Mouse (Mus musculus): ENCODE results near the gene Map3k1. TPM values are rescaled to one million over a fixed set of nuclear protein-coding genes. Genes with fewer than 3 reads are reported as not detected.
"Not testable (repeated sequence)": the region's sequence is repeated elsewhere in the genome, so short reads cannot be mapped to it uniquely, and the experiment has no call there.

The Map3k1 gene
- polyA plus RNA-seq, 1 experiment from 2014 or later, result 23.6 TPM

DNA sequence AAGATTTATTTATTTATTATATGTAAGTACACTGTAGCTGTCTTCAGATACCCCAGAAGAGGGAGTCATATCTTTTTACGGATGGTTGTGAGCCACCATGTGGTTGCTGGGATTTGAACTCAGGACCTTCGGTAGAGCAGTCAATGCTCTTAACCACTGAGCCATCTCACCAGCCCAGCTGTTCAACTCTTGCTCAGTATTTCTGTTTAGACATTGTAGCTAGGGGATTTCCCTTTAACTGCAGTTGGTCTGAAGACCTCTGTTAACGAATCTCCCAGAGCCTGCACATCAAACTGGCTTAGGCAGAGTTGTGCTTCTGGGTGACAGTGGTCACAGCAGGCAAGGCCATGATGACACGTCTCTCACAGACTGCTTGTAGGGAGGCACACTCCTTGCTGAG lies 104.8 kb downstream of the Map3k1 start:
- whole genome bisulfite sequencing, result 90% methylated on average over 4 of the region's 4 CpGs
- H3K27me3 ChIP-seq (ENCODE audit: control insufficient read depth, insufficient read depth, low read length); H3K27ac ChIP-seq (ENCODE audit: low read length); ATAC-seq (ENCODE audit: insufficient read depth, low FRiP score); H3K4me1 ChIP-seq (ENCODE audit: control insufficient read depth, insufficient read depth, low read length); H3K4me2 ChIP-seq (ENCODE audit: low read depth, low read length); H3K4me3 ChIP-seq (replicated peaks; ENCODE audit: low read length); H3K9ac ChIP-seq (ENCODE audit: low read length); H3K9me3 ChIP-seq (replicated peaks; ENCODE audit: control insufficient read depth, low read length): not testable (repeated sequence)
- H3K36me3 ChIP-seq (ENCODE audit: control insufficient read depth, insufficient read depth, low read length), result peaks cover 40% of the 10 kb centered on the region

GRCm38 (mm10) chr13:111703396-111703795 lies 105.4 kb downstream of the Map3k1 start:
- Histone ChIP-seq H3K4me1 (ENCODE audit: control insufficient read depth, insufficient read depth, low read length) (no peaks in the 10 kb centered on the region), H3K27ac (ENCODE audit: low read length) (no peak overlapping the region), H3K36me3 (ENCODE audit: control insufficient read depth, insufficient read depth, low read length) (peaks cover 38% of the 10 kb centered on the region), H3K9me3 (replicated peaks; ENCODE audit: control insufficient read depth, low read length) (no peaks in the 10 kb centered on the region), H3K9ac (ENCODE audit: low read length) (no peak overlapping the region), H3K4me2 (ENCODE audit: low read depth, low read length) (no peak overlapping the region), H3K27me3 (ENCODE audit: control insufficient read depth, insufficient read depth, low read length) (no peaks in the 10 kb centered on the region), H3K4me3 (replicated peaks; ENCODE audit: low read length) (no peak overlapping the region)
- WGBS, result 96% methylated on average over 10 of the region's 10 CpGs
- ATAC-seq (ENCODE audit: insufficient read depth, low FRiP score), result no peak

Other genes with a start within 250 kb of the Map3k1 start
- gene Gm10198, start 216.2 kb downstream of the Map3k1 start, polyA plus RNA-seq (2015; fragmentation: Nextera tagmentation; extraction: Ambion mirVana), result not detected in 2 replicates
- 18.2 and 18.6 TPM in 2 replicates for gene Mier3, start 128.0 kb downstream of the Map3k1 start, polyA plus RNA-seq (2015; fragmentation: Nextera tagmentation; extraction: Ambion mirVana)